19 mouse cellular contexts compared by ENCODE assay signal in the genomic region with DNA sequence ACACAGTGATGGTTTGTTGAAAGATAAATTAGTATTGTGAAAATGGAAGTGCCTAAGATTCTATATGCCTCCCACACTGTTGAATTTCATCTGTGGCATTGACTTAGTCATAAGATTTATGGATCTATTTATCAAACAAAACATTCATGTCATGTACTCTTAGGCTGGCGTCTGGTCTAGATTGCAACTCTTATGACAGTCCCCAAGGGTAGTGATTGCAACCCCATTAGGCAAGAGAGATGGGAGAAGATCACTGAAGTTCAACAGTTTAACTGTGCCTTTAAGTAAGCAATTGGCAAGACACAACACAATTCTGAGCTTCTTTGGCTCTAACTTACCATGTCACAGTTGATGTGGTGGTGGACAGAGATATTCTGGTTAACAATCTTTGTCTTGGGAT. TPM values are rescaled to one million over a fixed set of nuclear protein-coding genes. Genes with fewer than 3 reads are reported as not detected.
DNase-seq lines count a peak whose midpoint lies in the region.
"Had no signal": no experiment of that assay in that cellular context is flagged by ENCODE, and none has a peak within 500 bp of the region (broad histone marks: within the 10 kb centered on the region; RNA-seq: fewer than 3 reads in every experiment).

No protein-coding gene starts in this region.

- peak; percentile 35 for DNase-seq in adrenal gland, adult 8-10 months
- DNase-seq in adrenal gland, adult 18-20 months (ENCODE audit: low spot score in 2 of 2) = no peak
- peak; percentile 39 for DNase-seq in adipocyte (ENCODE audit: low spot score)
- peak; percentile 91 for DNase-seq in fat pad, adult 2 months (ENCODE audit: extremely low read depth, low read depth, low spot score)
- DNase-seq in cerebellum, postnatal 14 days = no peak
- no peak for DNase-seq in gastrocnemius, postnatal 10 days
- DNase-seq: cerebellum, adult 11 months; cerebellum, adult 2 months; cerebellum, adult 9-11 months; cerebellum, postnatal 36 days; embryo, embryonic 11 days; gastrocnemius, postnatal 14 days; heart, adult 18-20 months; heart, postnatal 10 days; heart, postnatal 36 days; kidney, adult 11 months; kidney, adult 8-10 months had no signal

RNA-seq across cellular contexts. Expression of a gene that starts 36.8 kb away (rescaled TPM):
- under 1 TPM in 2 of 4 experiments, not detected in 2; 0.20 to 0.56 TPM for total RNA-seq in adrenal gland, adult 8-10 months (2022)
- total RNA-seq in adrenal gland, adult 18-20 months (2021) = under 1 TPM in 1 of 2 experiments, not detected in 1; 0.10 TPM
- total RNA-seq in gastrocnemius, postnatal 10 days (2021) = under 1 TPM; 0.12 to 0.14 TPM
- total RNA-seq: gastrocnemius, adult 18-20 months; heart, adult 18-20 months; heart, postnatal 10 days; heart, postnatal 36 days; MEL had no signal

Comparison
In these comparisons a context has a peak if more than half of its experiments do, and no peak if none do; other contexts are left out.
1. DNase-seq: peak in adrenal gland, adult 8-10 months (single experiment), adipocyte (single experiment) and fat pad, adult 2 months (single experiment); none in adrenal gland, adult 18-20 months (0 of 2), cerebellum, postnatal 14 days (0 of 2) and gastrocnemius, postnatal 10 days (single experiment).